Mouse (Mus musculus) left cerebral cortex, adult 8-10 months (tissue): ENCODE measurements around the gene Gm21732. TPM values are rescaled to one million over a fixed set of nuclear protein-coding genes. Genes with fewer than 3 reads are reported as not detected.
"Not testable (repeated sequence)": the region's sequence is repeated elsewhere in the genome, so short reads cannot be mapped to it uniquely, and the experiment has no call there.

Experiments used
- DNase-seq, 2 experiments: peaks; one replicate each; pipeline ENCODE4 v3.0.0; 2022; ENCODE audit warnings: low spot score in 2 of 2
- total RNA-seq, 4 experiments: library from RNA; stranded (reverse); gene quantifications; 2 replicates each; pipeline ENCODE4 v1.2.4; 2022

Gene Gm21732
- not detected for total RNA-seq

- not testable (repeated sequence) for DNase-seq
Measured at GRCm38 (mm10) chrY:38575591-38575990, at the start of gene Gm21732. Gene Gm21732, minus strand, starts transcription at chrY:38575691.

Other genes starting within 250 kb of the Gm21732 start
- gene Gm20897, start 73.5 kb downstream of the Gm21732 start, total RNA-seq, result not detected